Mouse (Mus musculus) embryo, embryonic 10.5 days (tissue): ENCODE data around the gene Ces2f.
"Not testable (repeated sequence)": the region's sequence is repeated elsewhere in the genome, so short reads cannot be mapped to it uniquely, and the experiment has no call there.

Experiments used
- DNase-seq: peaks from one replicate; pipeline ENCODE4 v3.0.0-alpha.2; 2015; ENCODE audit warnings: low spot score

The Ces2f gene

GRCm38 (mm10) chr8:104947056-104947455 is at the start of gene Ces2f:
Gene Ces2f, plus strand, starts transcription at chr8:104947356.
- DNase-seq: no peak

- DNase-seq: no peak
Measured at GRCm38 (mm10) chr8:104901746-104902145, 45.4 kb upstream of the Ces2f start.

GRCm38 (mm10) chr8:104907111-104907510 is 40.0 kb upstream of the Ces2f start:
- DNase-seq: no peak

DNA sequence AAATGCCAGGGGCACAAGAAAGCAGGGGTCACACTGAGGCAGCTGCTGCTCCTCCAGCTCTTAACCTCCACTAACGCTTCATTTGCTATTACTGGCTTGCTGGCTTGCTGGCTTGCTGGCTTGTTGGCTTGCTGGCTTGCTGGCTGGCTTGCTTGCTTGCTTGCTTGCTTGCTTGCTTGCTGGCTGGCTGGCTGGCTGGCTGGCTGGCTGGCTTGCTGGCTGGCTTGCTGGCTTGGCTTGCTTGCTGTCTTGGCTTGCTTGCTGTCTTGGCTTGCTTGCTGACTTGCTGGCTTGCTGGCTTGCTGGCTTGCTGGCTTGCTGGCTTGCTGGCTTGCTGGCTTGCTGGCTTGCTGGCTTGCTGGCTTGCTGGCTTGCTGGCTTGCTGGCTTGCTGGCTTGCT is 38.1 kb upstream of the Ces2f start:
- DNase-seq: not testable (repeated sequence)

DNA sequence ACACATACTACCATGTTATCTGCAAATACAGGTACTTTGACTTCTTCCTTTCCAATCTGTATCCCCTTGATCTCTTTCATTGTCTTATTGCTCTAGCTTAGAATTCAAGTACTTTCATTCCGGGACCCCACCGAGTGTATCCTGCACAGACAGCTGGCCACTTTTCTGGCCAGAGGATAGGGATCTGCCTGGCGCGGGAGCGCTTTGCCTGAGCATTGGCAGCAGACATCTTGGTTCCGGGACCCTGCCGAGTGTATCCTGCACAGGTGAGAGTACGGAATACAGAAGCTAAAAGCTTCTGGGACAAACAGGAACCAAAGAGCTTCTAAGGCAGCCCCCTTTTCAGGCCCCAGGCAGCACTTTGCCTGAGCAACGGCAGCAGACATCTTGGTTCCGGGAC is 37.5 kb upstream of the Ces2f start:
- DNase-seq: not testable (repeated sequence)

DNA sequence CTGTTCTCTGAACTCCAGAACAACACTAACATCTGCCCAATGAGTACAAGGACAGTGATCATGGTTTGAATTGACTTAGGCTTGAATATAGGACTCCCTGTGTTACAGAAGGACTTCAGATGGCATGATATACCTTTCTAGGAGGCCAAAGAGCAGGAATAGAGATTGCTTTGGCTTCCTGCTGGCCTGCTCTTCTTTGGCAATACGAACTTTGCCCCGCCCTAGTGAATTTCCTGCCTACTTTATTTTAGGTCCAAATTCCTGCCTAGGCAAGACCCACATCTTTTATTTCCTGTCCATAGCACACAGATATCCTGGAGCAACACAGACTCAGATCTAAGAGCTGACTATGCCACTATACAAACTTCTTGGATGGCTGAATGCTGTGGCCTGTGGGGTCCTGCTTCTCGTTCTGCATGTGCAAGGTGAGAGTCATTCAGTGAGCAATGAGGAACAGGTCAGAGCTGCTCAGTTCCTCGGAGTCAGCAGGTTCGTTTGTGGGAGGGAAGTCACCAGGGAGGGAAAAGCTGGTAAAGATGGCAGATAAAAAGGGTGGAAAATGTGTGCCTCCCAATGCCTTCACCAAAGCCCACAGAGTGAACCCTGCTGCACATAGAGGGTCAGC is 21.1 kb upstream of the Ces2f start, which contains the start of gene Ces2e:
TSS of gene Ces2e (plus strand) at position 289 of the 625 bp plus-strand sequence.
- DNase-seq: no peak

GRCm38 (mm10) chr8:104927301-104927700 is 19.9 kb upstream of the Ces2f start:
- DNase-seq: no peak

- no peak for DNase-seq
Measured at GRCm38 (mm10) chr8:104944665-104945064, 2.5 kb upstream of the Ces2f start.

DNA sequence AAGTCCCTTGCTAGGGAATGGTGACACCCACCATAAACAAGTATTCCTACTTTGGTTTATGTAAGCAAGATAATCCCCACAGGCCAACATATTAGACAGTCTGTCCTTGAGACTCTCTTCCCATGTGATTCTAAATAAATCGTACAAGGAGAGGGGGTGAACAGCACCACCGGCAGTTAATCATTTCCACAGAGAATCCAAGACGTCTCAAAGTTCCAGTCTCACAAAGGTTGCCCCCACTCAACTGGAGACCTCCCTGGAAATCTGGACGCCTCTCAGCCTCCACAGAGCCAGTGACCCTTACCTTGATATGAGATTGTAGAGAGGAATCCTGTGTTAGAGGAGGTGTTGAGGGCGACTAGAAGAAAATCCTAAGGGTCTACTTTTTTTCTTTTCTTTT is 1.9 kb downstream of the Ces2f start:
- DNase-seq: no peak

GRCm38 (mm10) chr8:104961537-104961961 is 14.4 kb downstream of the Ces2f start, which contains the start of gene Ces2g:
Gene Ces2g, plus strand, starts transcription at chr8:104961718.
- no peak for DNase-seq

- no peak for DNase-seq
Measured at GRCm38 (mm10) chr8:104962229-104962901, 15.2 kb downstream of the Ces2f start.

DNA sequence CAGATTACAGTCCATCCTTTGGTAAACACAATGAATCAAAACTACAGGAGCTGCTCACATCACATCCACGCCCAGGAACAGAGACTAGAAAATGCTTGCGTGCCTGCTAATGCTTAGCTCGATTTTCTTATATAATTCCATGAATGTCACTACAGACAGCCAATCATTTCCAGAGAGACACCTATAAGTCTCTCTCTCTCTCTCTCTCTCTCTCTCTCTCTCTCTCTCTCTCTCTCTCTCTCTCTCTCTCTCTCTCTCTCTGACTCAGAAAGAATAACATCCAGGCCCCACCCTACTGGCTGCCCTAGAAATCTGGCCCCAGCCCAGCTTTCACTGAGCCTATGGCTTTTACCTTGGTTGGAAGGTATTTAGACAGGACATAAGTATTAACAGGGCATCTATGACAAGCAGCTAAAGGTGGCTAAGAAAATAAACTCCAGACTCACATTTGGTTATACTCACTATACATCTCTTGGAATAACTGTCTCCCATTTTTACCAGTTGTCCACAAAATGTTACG is 16.3 kb downstream of the Ces2f start:
- DNase-seq: no peak

DNA sequence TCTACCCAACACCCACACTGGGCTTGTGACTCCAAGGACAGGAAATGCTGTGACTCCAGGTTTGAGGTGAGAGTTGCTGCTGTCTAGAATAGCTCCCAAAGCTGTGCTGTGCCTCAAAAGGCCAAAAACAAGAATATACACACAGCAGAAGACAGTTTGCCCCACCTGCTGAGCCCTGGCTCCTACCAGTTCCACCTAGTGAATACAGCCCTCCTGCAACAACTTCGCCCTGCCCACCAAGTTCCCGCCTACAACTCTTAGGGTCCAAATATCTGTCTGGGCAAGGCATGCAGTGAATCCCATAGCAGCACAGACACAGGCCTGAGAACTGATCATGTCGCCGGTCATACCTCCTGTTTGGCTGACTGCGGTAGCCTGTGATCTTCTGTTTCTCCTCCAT is 37.0 kb downstream of the Ces2f start:
- DNase-seq: no peak

GRCm38 (mm10) chr8:104984942-104985341 is 37.8 kb downstream of the Ces2f start:
- DNase-seq: no peak

DNA sequence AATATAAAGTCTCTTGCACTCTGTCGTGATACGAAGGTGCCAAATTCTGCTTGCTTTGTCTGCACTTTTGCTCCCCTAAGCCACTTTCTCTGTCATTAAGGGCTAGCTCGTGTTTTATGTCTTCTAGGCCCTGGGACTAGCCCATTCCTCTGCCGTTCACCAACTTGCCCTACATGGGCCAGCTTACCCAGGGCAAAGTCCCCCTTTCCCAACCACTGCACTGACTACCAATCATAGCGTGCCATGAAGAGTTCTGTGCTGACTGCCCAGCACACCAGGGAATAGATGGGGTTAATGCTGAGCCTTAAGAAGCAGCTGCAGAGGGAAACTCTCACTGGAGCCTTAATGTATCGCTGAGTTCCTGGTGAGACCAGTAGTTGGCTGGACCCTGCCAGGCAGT is 51.0 kb downstream of the Ces2f start:
- no peak for DNase-seq

- DNase-seq: no peak
Measured at GRCm38 (mm10) chr8:104999183-104999582, 52.0 kb downstream of the Ces2f start.

DNA sequence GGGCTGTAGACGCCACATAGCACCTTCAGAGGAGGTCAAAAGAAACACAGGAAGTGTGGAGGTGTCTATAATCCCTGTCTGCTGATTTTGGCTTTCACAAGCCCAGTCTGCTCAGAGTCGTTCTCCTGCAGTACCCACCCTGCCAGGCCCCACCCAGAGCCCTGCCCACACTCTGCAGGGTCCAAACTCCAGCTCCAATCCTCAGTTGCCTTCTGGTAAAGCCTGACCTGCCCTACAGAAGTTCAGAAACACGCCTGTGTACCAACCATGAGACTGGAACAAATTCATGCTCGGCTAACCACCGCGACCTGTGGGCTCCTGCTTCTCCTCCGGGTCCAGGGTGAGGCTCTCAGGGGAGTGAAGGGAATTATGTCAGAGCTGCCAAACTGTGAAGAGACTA is 53.4 kb downstream of the Ces2f start, which contains the start of gene Ces2h:
TSS of gene Ces2h (plus strand) at position 268 of the 400 bp plus-strand sequence.
- no peak for DNase-seq
